Mouse (Mus musculus): ENCODE data around the gene Zfp457. TPM values are rescaled to one million over a fixed set of nuclear protein-coding genes. Genes with fewer than 3 reads are reported as not detected.
"Not testable (repeated sequence)": the region's sequence is repeated elsewhere in the genome, so short reads cannot be mapped to it uniquely, and the experiment has no call there.

The Zfp457 gene
- 0.43 and 0.56 TPM in 2 replicates for polyA plus RNA-seq (2014; fragmentation: Nextera tagmentation; extraction: Ambion mirVana)

DNA sequence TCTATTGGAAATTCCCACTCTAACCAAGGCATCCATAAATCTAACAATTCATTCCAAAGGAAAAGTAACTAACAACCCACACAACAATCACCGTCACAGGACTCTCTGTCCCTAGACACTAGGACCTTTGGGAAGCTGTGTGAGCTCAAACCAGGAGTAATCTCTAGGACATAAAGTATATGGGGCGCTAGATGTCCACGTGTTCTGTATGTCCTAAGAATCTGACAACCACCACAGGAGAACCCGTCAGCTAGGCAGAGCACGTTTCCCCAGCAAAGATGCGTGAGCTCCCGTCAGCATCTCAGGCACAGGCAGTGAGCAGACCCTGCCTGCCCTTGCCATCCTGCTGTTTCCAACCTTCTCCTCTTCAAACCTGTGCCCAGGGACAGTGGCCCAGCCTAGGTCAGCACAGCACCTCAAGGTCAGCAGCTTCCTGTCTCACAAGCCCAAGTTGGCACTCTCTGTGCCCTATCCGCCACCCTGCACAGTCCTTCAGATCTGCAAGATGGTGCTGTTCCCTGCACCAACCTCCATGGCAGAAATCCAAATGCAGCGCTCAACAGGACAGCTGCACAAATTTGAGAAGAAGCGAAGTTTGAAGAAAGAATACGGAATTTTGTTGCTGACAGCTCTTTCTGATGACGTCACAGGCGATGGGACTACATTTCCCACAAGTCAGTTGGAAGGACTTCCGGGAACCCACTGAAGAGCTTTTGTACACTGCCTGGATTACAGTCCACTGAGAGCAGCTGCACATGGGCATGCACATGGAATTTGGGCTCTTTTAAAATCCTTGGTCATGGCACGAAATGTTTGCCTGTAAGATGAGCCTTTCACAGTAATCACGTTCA, at the start of gene Zfp457:
Zfp457 (minus strand) TSS at position 664 of the 851 bp plus-strand sequence.
- H3K27ac ChIP-seq (ENCODE audit: low read depth, low read length), result no peak within 1 kb of the TSS
- H3K4me3 ChIP-seq (ENCODE audit: low read depth, low read length), result peak within 1 kb of the TSS; percentile 47
- peak; percentile 92 for DNase-seq (ENCODE audit: low spot score)
- H3K9ac ChIP-seq (ENCODE audit: low read depth, low read length), result peak within 1 kb of the TSS; percentile 62
- no peaks in the 10 kb centered on the region for H3K4me1 ChIP-seq (replicated peaks; ENCODE audit: control insufficient read depth, insufficient read depth, low read length)
- 14% methylated on average over 16 of the region's 16 CpGs for WGBS
- no peaks in the 10 kb centered on the region for H3K27me3 ChIP-seq (ENCODE audit: control insufficient read depth, insufficient read depth, low read length)
- H3K4me2 ChIP-seq (replicated peaks; ENCODE audit: low read depth, low read length), result peak within 1 kb of the TSS; percentile 72
- no peaks in the 10 kb centered on the region for H3K9me3 ChIP-seq (ENCODE audit: control insufficient read depth, low read length)
- ATAC-seq (ENCODE audit: low FRiP score), result peak; percentile 100
- no peaks in the 10 kb centered on the region for H3K36me3 ChIP-seq (ENCODE audit: control insufficient read depth, insufficient read depth, low read length)

GRCm38 (mm10) chr13:67351854-67352253, 45.6 kb upstream of the Zfp457 start:
- Histone ChIP-seq H3K4me1 (replicated peaks; ENCODE audit: control insufficient read depth, insufficient read depth, low read length) (no peaks in the 10 kb centered on the region), H3K4me3 (ENCODE audit: low read depth, low read length) (no peak overlapping the region), H3K4me2 (replicated peaks; ENCODE audit: low read depth, low read length) (no peak overlapping the region), H3K9ac (ENCODE audit: low read depth, low read length) (no peak overlapping the region), H3K9me3 (ENCODE audit: control insufficient read depth, low read length) (no peaks in the 10 kb centered on the region), H3K27ac (ENCODE audit: low read depth, low read length) (no peak overlapping the region), H3K27me3 (ENCODE audit: control insufficient read depth, insufficient read depth, low read length) (no peaks in the 10 kb centered on the region), H3K36me3 (ENCODE audit: control insufficient read depth, insufficient read depth, low read length) (no peaks in the 10 kb centered on the region)
- ATAC-seq (ENCODE audit: low FRiP score), result no peak
- DNase-seq (ENCODE audit: low spot score), result no peak

DNA sequence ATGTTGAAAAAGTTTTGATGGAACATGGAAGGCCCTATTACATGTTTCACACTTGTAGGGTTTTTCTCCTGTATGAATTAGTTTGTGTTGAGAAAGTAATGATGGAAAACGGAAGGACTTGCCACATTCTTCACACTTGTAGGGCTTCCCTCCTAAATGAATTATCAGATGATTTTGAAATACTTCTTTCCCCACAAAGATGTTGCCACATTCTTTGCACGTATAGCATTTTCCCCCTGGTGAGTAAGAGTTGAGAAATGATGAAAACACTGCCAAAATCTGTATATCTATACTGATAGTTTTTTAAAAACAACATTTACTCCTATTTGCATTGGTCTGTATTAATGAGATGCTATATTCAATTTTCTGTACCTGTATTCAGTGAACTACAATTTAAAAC, 37.1 kb upstream of the Zfp457 start:
- no peak for DNase-seq (ENCODE audit: low spot score)
- no peak overlapping the region for H3K27ac ChIP-seq (ENCODE audit: low read depth, low read length)
- H3K4me1 ChIP-seq (replicated peaks; ENCODE audit: control insufficient read depth, insufficient read depth, low read length), result no peaks in the 10 kb centered on the region
- no peaks in the 10 kb centered on the region for H3K27me3 ChIP-seq (ENCODE audit: control insufficient read depth, insufficient read depth, low read length)
- WGBS, result 88% methylated on average over 2 of the region's 2 CpGs
- no peaks in the 10 kb centered on the region for H3K9me3 ChIP-seq (ENCODE audit: control insufficient read depth, low read length)
- no peak overlapping the region for H3K4me2 ChIP-seq (replicated peaks; ENCODE audit: low read depth, low read length)
- no peak overlapping the region for H3K9ac ChIP-seq (ENCODE audit: low read depth, low read length)
- no peaks in the 10 kb centered on the region for H3K36me3 ChIP-seq (ENCODE audit: control insufficient read depth, insufficient read depth, low read length)
- ATAC-seq (ENCODE audit: low FRiP score), result no peak
- no peak overlapping the region for H3K4me3 ChIP-seq (ENCODE audit: low read depth, low read length)

- 77% methylated on average over 1 of the region's 1 CpGs for WGBS
- no peak overlapping the region for H3K9ac ChIP-seq (ENCODE audit: low read depth, low read length)
- no peaks in the 10 kb centered on the region for H3K36me3 ChIP-seq (ENCODE audit: control insufficient read depth, insufficient read depth, low read length)
- ATAC-seq (ENCODE audit: low FRiP score), result peak; percentile 34; the same call in 1 of the 2 replicates
- peak overlapping the region; percentile 50 for H3K4me2 ChIP-seq (replicated peaks; ENCODE audit: low read depth, low read length)
- H3K27me3 ChIP-seq (ENCODE audit: control insufficient read depth, insufficient read depth, low read length), result no peaks in the 10 kb centered on the region
- no peaks in the 10 kb centered on the region for H3K9me3 ChIP-seq (ENCODE audit: control insufficient read depth, low read length)
- no peak overlapping the region for H3K27ac ChIP-seq (ENCODE audit: low read depth, low read length)
- H3K4me1 ChIP-seq (replicated peaks; ENCODE audit: control insufficient read depth, insufficient read depth, low read length), result no peaks in the 10 kb centered on the region
- H3K4me3 ChIP-seq (ENCODE audit: low read depth, low read length), result peak overlapping the region; percentile 32
- peak; percentile 8 for DNase-seq (ENCODE audit: low spot score)
Measured at GRCm38 (mm10) chr13:67332877-67333276, 26.6 kb upstream of the Zfp457 start.

- H3K4me2 ChIP-seq (replicated peaks; ENCODE audit: low read depth, low read length), result peak within 1 kb of the TSS; percentile 50
- peak; percentile 91 for ATAC-seq (ENCODE audit: low FRiP score)
- H3K4me1 ChIP-seq (replicated peaks; ENCODE audit: control insufficient read depth, insufficient read depth, low read length), result no peaks in the 10 kb centered on the region
- peak within 1 kb of the TSS; percentile 32 for H3K4me3 ChIP-seq (ENCODE audit: low read depth, low read length)
- no peaks in the 10 kb centered on the region for H3K9me3 ChIP-seq (ENCODE audit: control insufficient read depth, low read length)
- H3K27me3 ChIP-seq (ENCODE audit: control insufficient read depth, insufficient read depth, low read length), result no peaks in the 10 kb centered on the region
- peak within 1 kb of the TSS; percentile 46 for H3K9ac ChIP-seq (ENCODE audit: low read depth, low read length)
- no peaks in the 10 kb centered on the region for H3K36me3 ChIP-seq (ENCODE audit: control insufficient read depth, insufficient read depth, low read length)
- peak; percentile 84 for DNase-seq (ENCODE audit: low spot score)
- H3K27ac ChIP-seq (ENCODE audit: low read depth, low read length), result no peak within 1 kb of the TSS
- WGBS, result 20% methylated on average over 17 of the region's 17 CpGs
Measured at GRCm38 (mm10) chr13:67332019-67332724, 25.9 kb upstream of the Zfp457 start, which contains the start of gene Zfp595. Zfp595 (minus strand) TSS chr13:67332570.

GRCm38 (mm10) chr13:67306718-67307117, 433 bp upstream of the Zfp457 start:
- Histone ChIP-seq H3K4me1 (replicated peaks; ENCODE audit: control insufficient read depth, insufficient read depth, low read length) (no peaks in the 10 kb centered on the region), H3K27ac (ENCODE audit: low read depth, low read length) (no peak overlapping the region), H3K36me3 (ENCODE audit: control insufficient read depth, insufficient read depth, low read length) (no peaks in the 10 kb centered on the region), H3K9me3 (ENCODE audit: control insufficient read depth, low read length) (no peaks in the 10 kb centered on the region), H3K4me2 (replicated peaks; ENCODE audit: low read depth, low read length) (peak overlapping the region; percentile 72), H3K4me3 (ENCODE audit: low read depth, low read length) (peak overlapping the region; percentile 47; the same call in 1 of the 2 replicates), H3K9ac (ENCODE audit: low read depth, low read length) (no peak overlapping the region; the same call in 1 of the 2 replicates), H3K27me3 (ENCODE audit: control insufficient read depth, insufficient read depth, low read length) (no peaks in the 10 kb centered on the region)
- peak; percentile 29 for DNase-seq (ENCODE audit: low spot score)
- 41% methylated on average over 5 of the region's 5 CpGs for WGBS
- ATAC-seq (ENCODE audit: low FRiP score), result peak; percentile 77

GRCm38 (mm10) chr13:67278314-67278713, 28.0 kb downstream of the Zfp457 start, which contains the start of gene Zfp458:
Zfp458 (minus strand) TSS chr13:67278466.
- WGBS, result 51% methylated on average over 7 of the region's 7 CpGs
- H3K4me2 ChIP-seq (replicated peaks; ENCODE audit: low read depth, low read length), result no peak within 1 kb of the TSS
- no peak within 1 kb of the TSS for H3K9ac ChIP-seq (ENCODE audit: low read depth, low read length)
- H3K9me3 ChIP-seq (ENCODE audit: control insufficient read depth, low read length), result no peaks in the 10 kb centered on the region
- no peak for ATAC-seq (ENCODE audit: low FRiP score)
- DNase-seq (ENCODE audit: low spot score), result peak; percentile 3
- no peaks in the 10 kb centered on the region for H3K27me3 ChIP-seq (ENCODE audit: control insufficient read depth, insufficient read depth, low read length)
- H3K4me1 ChIP-seq (replicated peaks; ENCODE audit: control insufficient read depth, insufficient read depth, low read length), result no peaks in the 10 kb centered on the region
- H3K27ac ChIP-seq (ENCODE audit: low read depth, low read length), result no peak within 1 kb of the TSS
- H3K36me3 ChIP-seq (ENCODE audit: control insufficient read depth, insufficient read depth, low read length), result no peaks in the 10 kb centered on the region
- no peak within 1 kb of the TSS for H3K4me3 ChIP-seq (ENCODE audit: low read depth, low read length)

DNA sequence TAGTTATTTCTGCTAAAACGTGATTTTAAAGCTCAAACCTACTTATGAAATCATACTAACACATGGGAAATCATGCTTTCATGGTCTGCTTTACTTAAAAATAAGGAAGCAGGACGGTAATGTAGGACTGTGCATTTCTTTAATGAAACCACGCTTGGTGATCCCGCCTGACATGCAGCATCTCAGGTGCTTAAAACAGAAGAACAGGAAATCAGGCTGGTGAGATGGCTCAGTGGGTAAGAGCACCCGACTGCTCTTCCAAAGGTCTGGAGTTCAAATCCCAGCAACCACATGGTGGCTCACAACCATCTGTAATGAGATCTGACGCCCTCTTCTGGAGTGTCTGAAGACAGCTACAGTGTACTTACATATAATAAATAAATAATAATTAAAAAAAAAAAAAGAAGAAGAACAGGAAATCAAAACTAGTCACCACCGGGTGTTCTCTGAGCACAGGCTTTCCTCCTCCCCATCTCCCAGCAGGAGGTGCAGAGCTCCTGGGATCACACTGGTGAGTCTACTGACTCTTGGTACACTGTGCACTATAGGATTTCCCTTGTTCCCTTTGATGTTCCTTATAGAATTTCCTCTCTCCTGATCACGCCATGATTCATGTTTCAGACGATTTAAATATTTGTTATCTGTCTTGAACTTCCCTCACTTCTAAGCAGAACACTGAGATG, 36.8 kb downstream of the Zfp457 start:
- ATAC-seq (ENCODE audit: low FRiP score), result peak; percentile 61
- peak overlapping the region; percentile 54 for H3K4me2 ChIP-seq (replicated peaks; ENCODE audit: low read depth, low read length)
- not testable (repeated sequence) for H3K36me3 ChIP-seq (ENCODE audit: control insufficient read depth, insufficient read depth, low read length); H3K4me1 ChIP-seq (replicated peaks; ENCODE audit: control insufficient read depth, insufficient read depth, low read length); DNase-seq (ENCODE audit: low spot score); H3K27ac ChIP-seq (ENCODE audit: low read depth, low read length); H3K27me3 ChIP-seq (ENCODE audit: control insufficient read depth, insufficient read depth, low read length); H3K9me3 ChIP-seq (ENCODE audit: control insufficient read depth, low read length)
- WGBS, result 49% methylated on average over 8 of the region's 9 CpGs
- H3K9ac ChIP-seq (ENCODE audit: low read depth, low read length), result peak overlapping the region; percentile 57; the same call in 1 of the 2 replicates
- peak overlapping the region; percentile 58 for H3K4me3 ChIP-seq (ENCODE audit: low read depth, low read length)
